Mouse (Mus musculus) MEL-GATA-1-ER (cell line): ENCODE data around the gene Cntfr.
"Not testable (repeated sequence)": the region's sequence is repeated elsewhere in the genome, so short reads cannot be mapped to it uniquely, and the experiment has no call there.

Source experiments
- DNase-seq: peaks from one replicate; pipeline ENCODE4 v3.0.0-alpha.2; 2012; ENCODE audit warnings: low read depth; ENCODE audit errors: extremely low read depth

Cntfr gene

GRCm38 (mm10) chr4:41710229-41710628, 13.3 kb upstream of the Cntfr start:
- no peak for DNase-seq

DNA sequence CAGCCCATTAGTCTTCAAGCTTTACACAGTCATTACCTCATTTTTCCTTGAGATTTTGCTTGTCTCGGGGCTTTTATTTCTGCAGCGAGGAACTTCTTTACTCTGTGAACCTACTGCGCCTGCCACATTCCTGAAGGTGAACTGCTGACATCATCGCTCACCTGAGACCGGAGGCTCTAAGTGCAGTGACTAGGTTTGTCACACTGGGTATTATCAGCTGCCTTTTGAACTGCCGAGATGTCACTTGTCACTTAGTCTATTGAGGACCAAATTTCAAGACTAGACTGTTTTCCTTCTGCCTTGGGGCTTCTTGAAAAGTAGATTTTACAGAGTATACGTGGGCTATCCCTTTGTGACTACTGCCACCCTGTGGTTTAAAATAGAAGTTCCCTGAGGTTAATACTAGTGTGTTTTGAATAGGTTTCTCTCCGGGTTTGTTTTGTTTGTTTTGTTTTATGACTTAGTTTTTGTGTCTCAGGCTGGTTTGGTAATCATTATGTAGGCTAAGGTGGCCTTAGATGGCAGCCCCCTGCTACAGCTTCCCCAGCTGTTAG, 11.4 kb upstream of the Cntfr start:
- DNase-seq: no peak

DNA sequence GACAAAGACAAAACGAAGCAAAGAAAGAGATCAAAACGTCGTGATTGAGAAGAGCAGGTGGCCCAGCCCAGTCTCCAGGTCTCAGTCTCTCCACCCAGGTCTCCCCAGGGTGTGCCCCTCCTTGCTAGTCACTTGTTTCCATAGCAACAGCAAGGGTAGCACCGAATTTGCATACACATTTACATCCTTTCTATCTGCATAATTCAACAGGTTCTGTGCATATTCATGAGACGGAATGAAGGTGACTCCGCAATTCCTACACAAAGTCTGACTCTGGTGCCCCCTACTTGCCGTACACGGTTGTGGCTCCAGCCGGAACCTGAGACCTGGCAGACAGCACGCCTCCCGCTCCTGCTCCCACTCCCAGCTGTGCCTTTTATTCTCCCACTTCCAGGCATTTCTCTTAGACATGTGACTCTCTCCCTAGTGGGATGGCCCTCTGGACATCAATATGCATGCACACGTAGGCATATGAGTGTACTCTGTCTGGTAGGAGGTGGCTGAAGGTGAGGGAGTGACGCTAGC, 10.2 kb upstream of the Cntfr start:
- DNase-seq: no peak

DNA sequence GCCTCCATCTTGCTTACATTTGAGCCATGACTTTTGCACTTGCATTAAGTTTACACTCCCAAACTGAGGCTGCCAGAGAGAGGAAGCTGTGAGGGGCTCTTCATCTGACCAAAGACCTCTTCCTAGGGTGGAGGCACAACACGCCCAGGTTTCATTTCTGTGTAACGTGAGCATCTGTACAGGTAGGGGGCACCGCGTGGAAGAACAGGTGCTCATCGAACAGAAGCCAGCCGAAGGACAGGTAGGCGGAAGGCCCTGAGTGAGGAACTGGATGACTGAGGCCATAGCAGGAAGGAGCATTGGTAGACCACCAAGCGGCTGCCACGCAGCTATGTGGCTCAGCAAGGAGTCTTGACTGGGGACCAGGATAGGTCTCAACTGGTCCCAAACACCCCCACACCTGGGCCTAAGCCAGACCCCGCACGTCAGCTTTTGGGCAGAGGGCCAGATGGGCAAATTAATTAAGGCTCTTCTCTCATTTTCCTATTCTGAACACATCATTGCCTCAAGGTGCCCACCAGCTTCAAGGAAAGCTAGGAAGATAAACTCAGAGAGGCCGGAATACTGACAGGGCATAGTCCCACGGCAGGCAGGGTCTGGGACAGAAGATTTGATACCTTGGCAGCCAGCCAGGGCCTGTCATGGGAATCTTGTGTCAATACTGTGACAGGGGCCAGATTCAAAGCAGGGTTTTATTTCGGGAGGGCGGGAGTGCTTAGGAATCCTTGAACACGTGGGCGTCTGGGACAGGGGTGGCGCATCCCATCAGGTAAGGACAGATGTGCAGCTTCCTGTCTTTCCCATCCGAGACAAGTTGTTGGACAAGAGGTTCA, 9.2 kb upstream of the Cntfr start:
- DNase-seq: no peak

DNA sequence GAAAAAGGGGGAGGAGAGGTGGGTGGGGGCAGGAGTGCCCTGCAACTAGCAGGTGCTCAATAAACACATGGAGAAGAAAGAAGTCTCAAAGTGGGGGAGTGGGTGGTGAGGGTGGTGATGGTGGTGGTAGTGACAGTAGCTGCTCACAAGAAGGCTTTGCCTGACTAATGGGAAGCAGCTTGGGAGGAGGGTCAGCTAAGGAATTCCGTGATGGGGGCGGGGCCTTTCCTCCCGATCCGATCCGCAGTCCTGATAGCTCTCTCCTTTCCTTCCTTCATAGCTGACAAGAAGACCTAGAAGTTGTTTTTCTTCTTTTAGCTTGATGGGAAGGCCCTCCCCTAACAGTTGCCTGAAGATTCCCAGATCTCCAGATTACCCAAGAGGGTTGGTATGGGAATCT, 7.8 kb upstream of the Cntfr start:
- DNase-seq: no peak

DNA sequence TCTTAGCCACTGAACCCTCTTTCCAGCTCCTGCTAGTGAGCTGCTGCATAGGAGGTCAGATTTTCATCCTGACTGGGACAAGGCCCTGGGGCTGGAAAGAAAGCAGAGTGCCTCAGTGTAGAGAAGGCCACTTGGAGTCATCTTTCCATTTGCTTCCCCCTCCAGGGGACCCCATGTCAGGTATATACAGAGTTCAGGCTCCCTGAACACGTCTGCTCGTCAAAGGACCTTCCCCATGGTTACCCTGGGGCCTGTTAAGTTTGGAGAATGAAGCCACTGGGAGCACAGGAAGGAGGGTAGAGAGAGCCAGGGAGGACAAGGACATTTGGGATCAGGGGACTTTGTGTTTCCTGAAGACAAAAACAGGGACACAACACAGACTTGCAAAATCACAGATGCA, 5.3 kb upstream of the Cntfr start:
- DNase-seq: not testable (repeated sequence)

DNA sequence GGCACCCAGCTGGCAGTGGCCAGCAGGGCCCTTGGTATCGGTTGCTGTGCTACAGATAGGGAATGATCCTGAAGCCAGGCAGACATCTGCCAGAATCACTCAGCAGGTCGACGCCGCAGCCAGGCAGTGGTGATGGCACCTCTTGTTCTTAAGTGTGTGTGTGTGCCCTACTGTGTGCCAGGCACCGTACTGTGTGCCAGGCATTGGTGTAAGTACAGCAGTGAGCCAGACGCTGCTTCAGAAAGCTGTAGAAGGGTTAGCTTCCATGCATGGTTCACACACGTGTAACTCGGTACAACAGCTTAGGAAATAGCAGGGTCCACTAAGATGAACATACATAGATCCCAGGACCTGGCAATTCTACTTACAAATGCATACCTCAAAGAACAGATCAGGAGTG, 3.3 kb upstream of the Cntfr start:
- not testable (repeated sequence) for DNase-seq

DNA sequence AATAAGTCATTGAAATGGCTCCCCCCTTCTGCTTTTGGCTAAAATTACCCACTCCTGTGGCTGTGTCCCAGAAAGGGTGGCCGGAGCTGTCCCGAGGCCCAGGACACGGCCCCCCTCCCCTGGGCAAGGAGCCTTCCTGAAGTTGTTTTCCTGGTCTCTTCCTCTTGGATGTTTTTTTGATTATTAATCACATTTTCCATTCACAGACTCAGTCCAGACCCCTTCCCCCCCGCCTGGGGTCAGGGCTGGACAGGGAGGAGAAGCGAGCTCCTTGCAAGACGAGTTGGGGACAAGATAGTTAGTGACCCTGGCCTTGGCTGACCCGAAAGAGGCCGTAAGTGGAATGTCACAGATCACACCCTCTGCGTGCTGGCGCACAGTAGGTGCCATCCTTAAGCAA, 2.9 kb upstream of the Cntfr start, which contains the start of gene Il11ra1:
Il11ra1 (plus strand) TSS at position 207 of the 400 bp plus-strand sequence.
- DNase-seq: not testable (repeated sequence)

DNA sequence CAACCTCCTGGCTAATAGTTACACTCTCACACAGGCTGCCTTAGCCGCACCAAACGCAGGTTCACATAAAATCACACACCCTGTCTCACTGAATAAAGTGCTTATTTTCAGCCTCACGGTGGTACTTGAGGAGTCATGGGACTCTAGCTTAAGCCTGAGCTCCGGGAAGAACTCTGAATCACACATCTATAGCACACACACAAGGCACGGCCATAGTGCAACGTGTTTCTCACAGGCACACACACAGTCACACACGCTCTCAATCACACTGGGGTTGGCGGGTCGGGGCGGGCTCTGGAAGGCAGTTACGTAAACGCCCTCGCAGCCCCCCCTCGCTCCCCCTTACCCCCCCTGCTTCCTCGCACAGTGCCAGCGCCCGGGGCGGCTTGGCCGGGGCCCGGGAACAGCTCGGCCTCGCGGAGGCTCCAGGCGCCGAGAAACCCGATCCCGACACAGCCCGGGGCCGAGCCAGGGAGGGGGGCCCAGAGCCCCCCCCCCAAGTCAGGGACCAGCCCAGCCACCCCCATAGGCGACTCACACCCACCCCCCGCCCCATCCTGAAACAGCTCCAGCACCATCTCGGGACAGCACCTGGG, 1.6 kb upstream of the Cntfr start:
- not testable (repeated sequence) for DNase-seq

DNA sequence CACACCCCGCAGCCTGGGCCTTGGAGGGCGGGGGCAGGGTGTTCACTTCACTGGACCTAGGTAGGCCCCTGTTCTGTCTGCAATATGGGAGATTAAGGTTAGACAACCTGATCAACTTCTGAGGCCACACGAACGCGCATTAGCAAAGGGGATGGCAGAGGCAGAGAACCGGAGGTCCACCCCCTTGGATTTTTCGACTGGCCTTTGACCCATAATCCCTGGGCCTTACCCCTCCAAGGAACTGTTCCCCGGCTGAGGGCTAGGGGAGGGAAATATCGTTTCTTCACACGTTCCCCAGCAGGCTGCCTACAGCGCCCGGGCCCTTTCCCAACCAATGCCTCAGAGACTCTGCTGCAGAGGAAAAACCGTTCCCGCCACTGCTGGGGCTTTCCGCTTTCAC, 437 bp downstream of the Cntfr start:
- not testable (repeated sequence) for DNase-seq

DNA sequence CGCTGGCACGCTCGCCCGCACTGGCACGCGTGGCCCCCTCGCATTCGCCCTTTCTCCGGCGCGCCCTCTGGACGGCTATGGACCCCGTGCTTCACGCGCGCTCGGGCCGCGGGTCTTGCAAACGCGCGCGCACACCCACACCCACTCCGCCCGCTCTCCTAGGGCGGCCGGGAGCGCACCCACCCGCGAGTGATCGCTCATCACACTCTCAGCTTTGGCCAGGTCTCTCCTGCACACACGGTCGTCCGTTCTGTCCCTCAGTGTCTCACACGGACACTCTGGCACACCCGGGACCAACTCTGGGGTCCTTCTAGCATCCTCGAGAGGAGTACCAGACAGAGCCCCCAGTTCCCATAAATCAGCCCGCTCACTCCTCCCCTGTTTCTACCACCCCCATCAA, 1.1 kb downstream of the Cntfr start:
- not testable (repeated sequence) for DNase-seq

GRCm38 (mm10) chr4:41693511-41693910, 3.4 kb downstream of the Cntfr start:
- not testable (repeated sequence) for DNase-seq

DNA sequence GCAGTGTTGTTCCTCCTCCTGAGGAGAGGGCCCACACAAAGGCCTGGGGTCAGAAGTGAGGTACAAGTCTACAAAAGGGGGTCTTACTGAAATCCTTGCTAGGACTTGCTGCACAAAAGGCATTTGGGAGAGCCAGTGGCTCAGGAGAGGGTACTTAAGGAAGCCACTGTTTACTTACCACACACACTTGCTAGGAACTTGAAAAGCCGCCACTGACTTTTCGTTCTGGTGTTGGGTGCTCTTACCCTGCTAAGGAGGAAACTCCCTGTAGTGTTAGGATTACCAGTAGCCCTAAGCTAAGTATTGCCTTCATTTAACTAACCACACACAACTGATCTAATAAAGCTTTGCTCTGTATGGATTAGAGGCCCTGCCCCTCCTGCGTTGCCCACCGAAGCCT, 6.9 kb downstream of the Cntfr start:
- DNase-seq: not testable (repeated sequence)

DNA sequence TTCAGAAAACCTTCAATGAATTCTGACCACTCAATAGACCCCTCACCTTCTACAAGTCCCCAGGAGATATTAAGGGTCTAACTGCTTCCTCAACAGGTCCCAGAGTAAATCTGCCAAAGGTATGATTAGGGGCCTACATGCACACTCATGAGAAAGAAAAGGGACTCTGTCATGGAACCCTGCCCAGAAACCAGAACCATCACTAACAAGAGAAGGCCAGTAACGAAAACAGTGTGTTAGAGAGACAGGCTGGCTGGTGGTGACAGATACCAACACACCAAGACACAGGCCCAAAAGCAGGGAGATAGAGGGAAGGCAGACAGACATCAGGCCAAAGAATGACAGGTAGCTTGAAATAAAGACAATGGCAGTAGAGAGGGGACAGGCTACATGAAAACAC, 8.3 kb downstream of the Cntfr start:
- DNase-seq: not testable (repeated sequence)

DNA sequence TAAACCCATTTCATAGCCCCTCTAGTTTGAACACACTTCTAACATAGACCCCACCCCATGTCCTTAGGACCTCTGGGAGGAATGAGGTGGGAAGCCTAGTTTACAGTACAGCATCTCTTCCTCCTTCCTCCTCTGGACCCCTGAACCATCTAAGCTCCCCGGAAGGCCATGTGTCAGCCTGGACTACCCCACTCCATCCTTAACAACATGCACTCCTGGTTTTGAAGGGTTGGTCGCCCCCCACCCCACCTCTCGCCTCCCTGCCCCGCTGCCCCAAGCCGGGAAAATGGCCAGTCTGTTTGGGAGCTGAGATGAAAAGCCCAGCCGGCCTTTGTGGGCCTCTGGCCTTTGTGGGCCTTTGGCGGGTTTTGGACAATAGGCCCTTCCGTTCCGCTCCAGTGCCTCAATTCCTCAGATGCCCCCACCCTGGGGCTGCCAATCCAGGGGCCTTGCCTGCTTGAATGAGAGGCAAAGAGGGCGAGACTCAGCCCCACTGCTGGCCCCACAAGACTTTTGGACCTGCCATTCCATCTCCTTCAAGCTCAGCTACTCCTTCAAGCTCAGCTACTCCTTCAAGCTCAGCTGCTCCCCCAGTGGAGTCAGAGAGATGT, 10.9 kb downstream of the Cntfr start:
- not testable (repeated sequence) for DNase-seq

GRCm38 (mm10) chr4:41684931-41685453, 11.9 kb downstream of the Cntfr start:
- not testable (repeated sequence) for DNase-seq

GRCm38 (mm10) chr4:41684131-41684930, 12.6 kb downstream of the Cntfr start:
- DNase-seq: not testable (repeated sequence)

GRCm38 (mm10) chr4:41683303-41683702, 13.6 kb downstream of the Cntfr start:
- not testable (repeated sequence) for DNase-seq

DNA sequence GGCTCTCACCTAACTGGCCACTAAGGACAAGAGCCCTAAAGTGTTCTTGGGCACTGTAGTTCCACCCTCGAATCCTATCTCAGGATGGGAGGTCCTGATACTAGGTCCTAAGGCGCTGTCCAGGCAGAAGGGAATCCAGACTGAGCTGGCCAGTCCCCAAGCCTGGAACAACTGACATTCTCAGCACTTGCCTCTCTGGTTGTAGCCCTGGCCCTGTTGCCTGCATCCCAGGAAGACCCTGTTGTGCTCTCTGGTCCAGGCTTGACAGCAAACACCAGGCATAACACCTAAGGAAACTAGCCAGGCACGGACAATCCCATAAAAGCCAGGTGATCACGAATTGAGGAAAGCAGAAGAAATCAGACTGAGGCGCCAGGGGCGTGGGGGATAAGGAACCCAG, 14.1 kb downstream of the Cntfr start:
- no peak for DNase-seq

DNA sequence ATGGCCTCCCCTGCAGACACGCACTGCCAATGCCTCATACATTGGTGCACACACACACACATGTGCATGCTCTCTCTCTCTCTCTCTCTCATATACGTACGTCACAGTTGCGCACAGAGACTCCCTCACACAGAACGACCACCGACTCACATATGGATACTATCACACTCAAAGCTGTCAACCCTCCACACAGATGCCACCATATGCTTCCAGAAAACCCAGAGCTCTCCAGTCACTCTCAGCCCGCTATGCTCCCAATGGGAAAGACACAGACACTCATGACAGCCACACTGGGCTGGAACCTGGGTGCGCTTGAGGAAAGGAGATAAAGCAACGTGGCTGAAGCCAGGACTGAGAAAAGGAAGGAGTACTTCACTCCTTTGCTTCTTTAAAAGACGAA, 14.9 kb downstream of the Cntfr start:
- no peak for DNase-seq

DNA sequence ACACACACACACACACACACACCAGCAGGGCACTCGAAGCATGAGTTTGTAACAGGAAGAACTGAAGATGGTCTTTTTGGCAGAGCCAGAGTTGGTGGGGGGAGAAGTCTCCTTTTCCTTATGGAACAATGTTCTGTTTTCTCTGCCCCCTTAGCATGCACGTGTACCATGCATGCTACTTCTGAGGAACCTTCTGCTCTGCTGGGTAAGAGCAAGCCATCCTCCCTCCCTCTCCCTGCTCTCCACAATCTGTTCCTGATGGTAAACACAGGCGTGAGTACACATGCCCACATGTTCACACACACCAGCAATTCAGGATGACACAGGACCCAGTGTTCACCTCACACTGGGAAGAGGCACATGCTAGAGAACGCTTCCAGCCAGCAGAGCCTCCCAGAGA, 15.7 kb downstream of the Cntfr start:
- DNase-seq: no peak
